Mouse (Mus musculus) liver, adult 2 months (tissue): ENCODE results near the gene Krt15.

ENCODE experiments used
- CTCF ChIP-seq: fragments of 200-500 bp; IDR thresholded peaks from 2 replicates; pipeline ENCODE4 v1.5.1; 2011; ENCODE audit warnings: low read depth, low read length, control low read depth
- POLR2A ChIP-seq: fragments of 200-500 bp; IDR thresholded peaks from 2 replicates; pipeline ENCODE4 v1.6.1; 2011; ENCODE audit warnings: low read length, control low read depth; ENCODE audit not compliant: insufficient read depth; ENCODE audit errors: extremely low read depth

DNA sequence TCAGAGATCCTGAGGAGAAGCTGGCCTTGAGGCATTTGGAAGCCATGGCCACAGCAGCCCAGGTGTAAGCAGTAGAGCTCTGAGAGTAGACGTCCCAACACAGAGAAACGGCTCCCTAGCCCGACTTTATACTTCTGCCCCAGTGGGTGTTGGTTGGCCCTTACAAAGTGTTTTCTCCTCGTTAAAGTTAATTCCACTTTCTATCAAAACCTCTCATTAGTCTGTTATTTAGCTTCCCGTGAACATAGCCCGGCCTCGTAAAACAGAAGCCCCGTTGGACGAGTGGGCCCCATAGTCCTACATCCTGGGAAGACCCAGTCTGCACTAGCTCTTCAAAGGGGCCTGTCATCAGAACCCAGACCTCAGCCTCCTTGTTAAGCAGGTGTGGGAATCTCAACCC is 39.6 kb downstream of the Krt15 start, which contains the start of gene Krt35:
- TF ChIP-seq POLR2A: no peak
- TF ChIP-seq CTCF: no peak
